29 mouse cellular contexts compared by ENCODE assay signal in the genomic region with DNA sequence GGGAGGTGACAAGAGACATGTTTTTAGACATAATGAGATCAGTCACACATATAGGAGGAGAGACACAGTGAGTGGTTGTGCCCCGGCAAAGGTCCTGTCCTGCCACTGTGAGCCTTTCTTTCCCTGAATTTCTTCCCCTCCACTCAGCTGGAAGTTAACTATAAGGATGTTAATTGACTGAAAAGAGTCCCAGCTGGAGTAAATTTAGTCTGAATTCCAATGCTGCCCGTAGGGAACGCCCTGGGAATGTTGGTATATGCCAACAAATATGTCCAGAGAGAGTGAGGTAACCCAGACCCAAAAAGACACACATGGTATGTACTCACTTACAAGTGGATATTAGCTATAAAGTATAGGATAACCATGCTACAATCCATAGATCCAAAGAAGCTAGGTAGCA. TPM values are rescaled to one million over a fixed set of nuclear protein-coding genes. Genes with fewer than 3 reads are reported as not detected.
A peak's percentile ranks its signal among the peaks of the same experiment; 100 is the strongest.
DNase-seq lines count a peak whose midpoint lies in the region; ATAC-seq and TF ChIP-seq lines count a peak whose summit lies in the region.
"Had no signal": no experiment of that assay in that cellular context is flagged by ENCODE, and none has a peak within 500 bp of the region (broad histone marks: within the 10 kb centered on the region; RNA-seq: fewer than 3 reads in every experiment).

No protein-coding gene starts in this region.

- WGBS in embryonic facial prominence, embryonic 11.5 days = 41% methylated on average over 3 of the region's 3 CpGs
- WGBS in embryonic facial prominence, embryonic 10.5 days = 36% methylated on average over 3 of the region's 3 CpGs

- no peak for TF ChIP-seq CTCF in E14TG2a.4 (conservative IDR thresholded peaks at IDR 0.05; ENCODE audit: low read length)

- H3K9ac ChIP-seq in embryonic facial prominence, embryonic 11.5 days (replicated peaks; ENCODE audit: low read length) = no peak overlapping the region
- H3K9ac ChIP-seq: embryonic facial prominence, embryonic 13.5 days; embryonic facial prominence, embryonic 15.5 days; forebrain, embryonic 12.5 days had no signal

- no peaks in the 10 kb centered on the region for H3K36me3 ChIP-seq in embryonic facial prominence, embryonic 11.5 days (replicated peaks; ENCODE audit: control insufficient read depth, insufficient read depth, low read depth, low read length)
- H3K36me3 ChIP-seq in embryonic facial prominence, embryonic 10.5 days (replicated peaks) = peaks cover 8% of the 10 kb centered on the region; the same call in 1 of the 2 replicates
- peaks cover 93% of the 10 kb centered on the region for H3K36me3 ChIP-seq in E14TG2a.4 (ENCODE audit: insufficient read depth, low read length)
- H3K36me3 ChIP-seq: embryonic facial prominence, embryonic 13.5 days; embryonic facial prominence, embryonic 15.5 days; forebrain, embryonic 10.5 days; forebrain, embryonic 12.5 days; G1E had no signal

- no peaks in the 10 kb centered on the region for H3K9me3 ChIP-seq in embryonic facial prominence, embryonic 11.5 days (replicated peaks; ENCODE audit: control insufficient read depth, low read length)
- H3K9me3 ChIP-seq in embryonic facial prominence, embryonic 10.5 days = no peaks in the 10 kb centered on the region
- H3K9me3 ChIP-seq in E14TG2a.4 (ENCODE audit: low read length) = no peaks in the 10 kb centered on the region
- H3K9me3 ChIP-seq: embryonic facial prominence, embryonic 13.5 days; embryonic facial prominence, embryonic 15.5 days; forebrain, embryonic 10.5 days; forebrain, embryonic 12.5 days; G1E had no signal

- H3K27ac ChIP-seq in embryonic facial prominence, embryonic 11.5 days (replicated peaks; ENCODE audit: low read depth, low read length) = no peak overlapping the region
- no peak overlapping the region for H3K27ac ChIP-seq in embryonic facial prominence, embryonic 10.5 days (replicated peaks)
- H3K27ac ChIP-seq: embryonic facial prominence, embryonic 13.5 days; embryonic facial prominence, embryonic 15.5 days; forebrain, embryonic 10.5 days; forebrain, embryonic 12.5 days had no signal

- no peaks in the 10 kb centered on the region for H3K4me1 ChIP-seq in embryonic facial prominence, embryonic 11.5 days (ENCODE audit: control insufficient read depth, insufficient read depth, low read length)
- H3K4me1 ChIP-seq in embryonic facial prominence, embryonic 10.5 days = peaks cover 14% of the 10 kb centered on the region
- H3K4me1 ChIP-seq in E14TG2a.4 (replicated peaks; ENCODE audit: low read depth, low read length) = peaks cover 76% of the 10 kb centered on the region
- H3K4me1 ChIP-seq: forebrain, embryonic 12.5 days had no signal

- peak; percentile 43 for DNase-seq in embryonic facial prominence, embryonic 11.5 days (ENCODE audit: low spot score)
- DNase-seq in embryonic facial prominence, embryonic 10.5 days (ENCODE audit: low spot score) = no peak
- DNase-seq in NIH3T3 (ENCODE audit: low read depth) = peak; percentile 52
- peak; percentile 15 for DNase-seq in mesoderm, embryonic 11.5 days (ENCODE audit: low read depth, low spot score)
- no peak for DNase-seq in lung, postnatal 14 days
- no peak for DNase-seq in thymus, postnatal 4 days
- DNase-seq: adrenal gland, adult 8-10 months; adrenal gland, postnatal 14 days; adrenal gland, postnatal 36 days; B cell, adult 2 months; cerebellum, adult 11 months; cerebellum, adult 18-20 months; cerebellum, adult 8-10 months; cerebellum, adult 9-11 months; cerebellum, postnatal 14 days; cerebellum, postnatal 36 days; embryo, embryonic 11 days had no signal

- H3K4me3 ChIP-seq in embryonic facial prominence, embryonic 11.5 days (ENCODE audit: low read depth, low read length) = no peak overlapping the region
- no peak overlapping the region for H3K4me3 ChIP-seq in embryonic facial prominence, embryonic 10.5 days
- 0 out of 2 replicates have a peak overlapping the region, but pooled peaks have one; percentile 14 for H3K4me3 ChIP-seq in E14TG2a.4 (replicated peaks; ENCODE audit: low read length)
- H3K4me3 ChIP-seq: embryonic facial prominence, embryonic 13.5 days; embryonic facial prominence, embryonic 15.5 days; erythroblast, embryonic 14.5 days; forebrain, embryonic 10.5 days; forebrain, embryonic 12.5 days had no signal

- H3K27me3 ChIP-seq in embryonic facial prominence, embryonic 11.5 days (ENCODE audit: control insufficient read depth, insufficient read depth, low read length) = no peaks in the 10 kb centered on the region
- no peaks in the 10 kb centered on the region for H3K27me3 ChIP-seq in embryonic facial prominence, embryonic 10.5 days (replicated peaks; ENCODE audit: low read depth, poor library complexity, severe bottlenecking)
- no peaks in the 10 kb centered on the region for H3K27me3 ChIP-seq in E14TG2a.4 (ENCODE audit: insufficient read depth, low read length)
- H3K27me3 ChIP-seq: CH12.LX; embryonic facial prominence, embryonic 13.5 days; embryonic facial prominence, embryonic 15.5 days; forebrain, embryonic 12.5 days had no signal

- H3K4me2 ChIP-seq in embryonic facial prominence, embryonic 11.5 days (ENCODE audit: low read depth, low read length) = no peak overlapping the region
- H3K4me2 ChIP-seq: embryonic facial prominence, embryonic 13.5 days; embryonic facial prominence, embryonic 15.5 days; forebrain, embryonic 12.5 days had no signal

- ATAC-seq in embryonic facial prominence, embryonic 11.5 days (replicated peaks; ENCODE audit: insufficient number of reproducible peaks, low FRiP score, low TSS enrichment, low read depth) = no peak
- ATAC-seq: activated CD4-positive, CD25-positive, alpha-beta regulatory T cell, adult 4 months; CD4-positive, CD25-positive, alpha-beta regulatory T cell, adult 4 months; forebrain, embryonic 14.5 days; forebrain, embryonic 16.5 days had no signal

RNA-seq across cellular contexts. Expression of a gene that starts 23.1 kb away (rescaled TPM):
- polyA plus RNA-seq in embryonic facial prominence, embryonic 11.5 days (2014; fragmentation: Nextera tagmentation; extraction: Ambion mirVana) = 9.2 and 10.4 TPM in 2 replicates
- 8.8 and 9.7 TPM in 2 replicates for polyA plus RNA-seq in embryonic facial prominence, embryonic 10.5 days (2016; fragmentation: Nextera tagmentation; extraction: Ambion mirVana)
- polyA plus RNA-seq: erythroblast, embryonic 14.5 days; G1E had no signal

RNA-seq across cellular contexts. Expression of a gene that starts 50.3 kb away (rescaled TPM):
- 31.4 and 35.6 TPM in 2 replicates for polyA plus RNA-seq in embryonic facial prominence, embryonic 11.5 days (2014; fragmentation: Nextera tagmentation; extraction: Ambion mirVana)
- 27.7 and 28.4 TPM in 2 replicates for polyA plus RNA-seq in embryonic facial prominence, embryonic 10.5 days (2016; fragmentation: Nextera tagmentation; extraction: Ambion mirVana)

Comparison
In these comparisons a context has a peak if more than half of its experiments do, and no peak if none do; other contexts are left out.
1. DNase-seq: peak in embryonic facial prominence, embryonic 11.5 days (single experiment), NIH3T3 (single experiment) and mesoderm, embryonic 11.5 days (single experiment); none in embryonic facial prominence, embryonic 10.5 days (single experiment), lung, postnatal 14 days (single experiment) and thymus, postnatal 4 days (single experiment).